Mouse (Mus musculus): ENCODE data around the gene Cfap43. TPM values are rescaled to one million over a fixed set of nuclear protein-coding genes. Genes with fewer than 3 reads are reported as not detected.
A peak's percentile ranks its signal among the peaks of the same experiment; 100 is the strongest.
"Not testable (repeated sequence)": the region's sequence is repeated elsewhere in the genome, so short reads cannot be mapped to it uniquely, and the experiment has no call there.

Gene Cfap43
- polyA plus RNA-seq, 1 experiment from 2014 or later: 0.15 TPM

- WGBS: 77% methylated on average over 3 of the region's 3 CpGs
- not testable (repeated sequence) for H3K4me3 ChIP-seq
Measured at GRCm38 (mm10) chr19:47852131-47852530, 67.0 kb downstream of the Cfap43 start.

GRCm38 (mm10) chr19:47849735-47850134 lies 69.4 kb downstream of the Cfap43 start:
- Histone ChIP-seq H3K9me3 (no peaks in the 10 kb centered on the region), H3K9ac (no peak overlapping the region), H3K27me3 (replicated peaks) (no peaks in the 10 kb centered on the region), H3K27ac (replicated peaks) (no peak overlapping the region), H3K4me1 (peaks cover 11% of the 10 kb centered on the region), H3K4me2 (no peak overlapping the region), H3K4me3 (no peak overlapping the region), H3K36me3 (no peaks in the 10 kb centered on the region)
- no peak for ATAC-seq (ENCODE audit: extremely low read depth, insufficient number of reproducible peaks, low FRiP score, low TSS enrichment)
- 84% methylated on average over 3 of the region's 3 CpGs for WGBS

More at GRCm38 (mm10) chr19:47852131-47852530, 67.0 kb downstream of the Cfap43 start:
- H3K4me1 ChIP-seq: peaks cover 19% of the 10 kb centered on the region
- not testable (repeated sequence) for H3K36me3 ChIP-seq; H3K27ac ChIP-seq (replicated peaks); H3K9me3 ChIP-seq; H3K9ac ChIP-seq; H3K4me2 ChIP-seq; H3K27me3 ChIP-seq (replicated peaks); ATAC-seq (ENCODE audit: extremely low read depth, insufficient number of reproducible peaks, low FRiP score, low TSS enrichment)

GRCm38 (mm10) chr19:47841234-47841633 lies 77.9 kb downstream of the Cfap43 start:
- not testable (repeated sequence) for ATAC-seq (ENCODE audit: extremely low read depth, insufficient number of reproducible peaks, low FRiP score, low TSS enrichment); H3K4me3 ChIP-seq; H3K4me2 ChIP-seq; H3K9ac ChIP-seq; H3K36me3 ChIP-seq; H3K9me3 ChIP-seq; H3K27ac ChIP-seq (replicated peaks); H3K4me1 ChIP-seq
- 67% methylated on average over 15 of the region's 15 CpGs for WGBS
- peaks cover 26% of the 10 kb centered on the region for H3K27me3 ChIP-seq (replicated peaks)

- WGBS: 2% methylated on average over 6 of the region's 6 CpGs
- H3K4me3 ChIP-seq: peak overlapping the region; percentile 62
- no peak for ATAC-seq (ENCODE audit: extremely low read depth, insufficient number of reproducible peaks, low FRiP score, low TSS enrichment)
- peaks cover 4% of the 10 kb centered on the region for H3K4me1 ChIP-seq
- no peak overlapping the region for H3K27ac ChIP-seq (replicated peaks)
- peaks cover 36% of the 10 kb centered on the region for H3K27me3 ChIP-seq (replicated peaks)
- H3K36me3 ChIP-seq: no peaks in the 10 kb centered on the region
- H3K9ac ChIP-seq: peak overlapping the region; percentile 71
- no peaks in the 10 kb centered on the region for H3K9me3 ChIP-seq
- peak overlapping the region; percentile 94 for H3K4me2 ChIP-seq
Measured at GRCm38 (mm10) chr19:47837527-47837901, 81.6 kb downstream of the Cfap43 start.

- Histone ChIP-seq H3K4me3 (peak overlapping the region; percentile 62), H3K9me3 (no peaks in the 10 kb centered on the region), H3K36me3 (no peaks in the 10 kb centered on the region), H3K27me3 (replicated peaks) (peaks cover 36% of the 10 kb centered on the region), H3K9ac (peak overlapping the region; percentile 71), H3K27ac (replicated peaks) (no peak overlapping the region), H3K4me2 (peak overlapping the region; percentile 94), H3K4me1 (peaks cover 4% of the 10 kb centered on the region)
- 4% methylated on average over 49 of the region's 49 CpGs for WGBS
- no peak for ATAC-seq (ENCODE audit: extremely low read depth, insufficient number of reproducible peaks, low FRiP score, low TSS enrichment)
Measured at GRCm38 (mm10) chr19:47836701-47837526, 82.2 kb downstream of the Cfap43 start.

- ATAC-seq (ENCODE audit: extremely low read depth, insufficient number of reproducible peaks, low FRiP score, low TSS enrichment): no peak
- H3K36me3 ChIP-seq: no peaks in the 10 kb centered on the region
- H3K27ac ChIP-seq (replicated peaks): no peak overlapping the region
- WGBS: 81% methylated on average over 7 of the region's 7 CpGs
- H3K9ac ChIP-seq: no peak overlapping the region
- H3K9me3 ChIP-seq: no peaks in the 10 kb centered on the region
- H3K4me2 ChIP-seq: no peak overlapping the region
- H3K4me1 ChIP-seq: peaks cover 4% of the 10 kb centered on the region
- peaks cover 36% of the 10 kb centered on the region for H3K27me3 ChIP-seq (replicated peaks)
- H3K4me3 ChIP-seq: no peak overlapping the region
Measured at GRCm38 (mm10) chr19:47835776-47836175, 83.3 kb downstream of the Cfap43 start.

DNA sequence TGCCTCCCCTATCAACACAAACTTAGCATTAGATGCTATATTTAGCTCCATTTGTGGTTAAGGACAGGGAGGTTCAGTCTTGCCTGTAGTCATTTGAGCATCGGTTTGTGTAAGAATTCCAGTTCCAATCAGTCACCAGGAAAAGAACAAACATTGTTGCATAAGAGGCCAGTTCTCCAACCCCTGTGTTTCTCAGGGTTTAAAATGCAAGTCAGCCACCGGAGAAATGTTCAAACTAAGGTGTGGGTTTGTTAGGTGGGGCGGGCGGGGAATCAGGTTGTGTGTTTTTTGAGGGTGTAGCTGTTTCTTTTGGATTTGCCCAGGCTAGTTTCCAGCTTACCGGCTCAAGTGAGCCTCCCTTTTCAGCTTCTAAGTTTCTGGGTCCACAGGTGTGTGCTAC lies 84.5 kb downstream of the Cfap43 start:
- WGBS: 81% methylated on average over 5 of the region's 5 CpGs
- H3K4me3 ChIP-seq: no peak overlapping the region
- ATAC-seq (ENCODE audit: extremely low read depth, insufficient number of reproducible peaks, low FRiP score, low TSS enrichment): no peak
- no peak overlapping the region for H3K9ac ChIP-seq
- H3K9me3 ChIP-seq: no peaks in the 10 kb centered on the region
- H3K27me3 ChIP-seq (replicated peaks): peaks cover 33% of the 10 kb centered on the region
- H3K36me3 ChIP-seq: no peaks in the 10 kb centered on the region
- H3K4me2 ChIP-seq: no peak overlapping the region
- H3K4me1 ChIP-seq: peaks cover 4% of the 10 kb centered on the region
- H3K27ac ChIP-seq (replicated peaks): no peak overlapping the region

DNA sequence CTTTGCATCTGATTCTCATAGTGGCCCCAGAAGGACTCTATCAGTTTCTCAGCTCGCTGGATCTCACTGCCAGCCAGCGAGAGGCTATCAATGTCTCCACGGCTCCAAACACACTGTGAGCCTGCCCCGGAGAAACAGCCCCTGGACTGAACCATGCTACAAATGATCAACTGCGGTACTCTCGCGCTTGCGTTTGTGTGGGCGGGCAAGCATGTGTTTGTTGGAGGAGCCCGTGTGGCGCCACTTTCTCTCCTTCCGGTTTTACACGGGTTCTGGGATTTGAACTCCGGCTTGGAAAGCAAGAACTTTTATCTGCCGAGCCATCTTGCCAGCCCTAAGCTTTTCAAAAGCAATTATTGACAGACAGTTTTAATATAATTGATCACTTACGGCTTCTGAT lies 86.8 kb downstream of the Cfap43 start:
- 69% methylated on average over 16 of the region's 16 CpGs for WGBS
- H3K36me3 ChIP-seq: no peaks in the 10 kb centered on the region

GRCm38 (mm10) chr19:47831111-47831510 lies 88.0 kb downstream of the Cfap43 start:
- H3K9me3 ChIP-seq: no peaks in the 10 kb centered on the region
- H3K27me3 ChIP-seq (replicated peaks): peaks cover 8% of the 10 kb centered on the region
- H3K4me1 ChIP-seq: no peaks in the 10 kb centered on the region
- H3K4me2 ChIP-seq: no peak overlapping the region
- no peaks in the 10 kb centered on the region for H3K36me3 ChIP-seq
- H3K4me3 ChIP-seq: no peak overlapping the region
- no peak overlapping the region for H3K9ac ChIP-seq
- ATAC-seq (ENCODE audit: extremely low read depth, insufficient number of reproducible peaks, low FRiP score, low TSS enrichment): no peak
- H3K27ac ChIP-seq (replicated peaks): no peak overlapping the region
- 92% methylated on average over 8 of the region's 8 CpGs for WGBS

More for the DNA sequence above, 86.8 kb downstream of the Cfap43 start:
- no peak overlapping the region for H3K9ac ChIP-seq
- H3K27ac ChIP-seq (replicated peaks): no peak overlapping the region
- no peak for ATAC-seq (ENCODE audit: extremely low read depth, insufficient number of reproducible peaks, low FRiP score, low TSS enrichment)
- H3K9me3 ChIP-seq: no peaks in the 10 kb centered on the region
- no peak overlapping the region for H3K4me2 ChIP-seq
- peaks cover under 1% of the 10 kb centered on the region; the same call in 1 of the 2 replicates for H3K4me1 ChIP-seq
- H3K4me3 ChIP-seq: no peak overlapping the region
- peaks cover 20% of the 10 kb centered on the region for H3K27me3 ChIP-seq (replicated peaks)

GRCm38 (mm10) chr19:47829913-47830450 lies 89.1 kb downstream of the Cfap43 start:
- H3K9me3 ChIP-seq: no peaks in the 10 kb centered on the region

DNA sequence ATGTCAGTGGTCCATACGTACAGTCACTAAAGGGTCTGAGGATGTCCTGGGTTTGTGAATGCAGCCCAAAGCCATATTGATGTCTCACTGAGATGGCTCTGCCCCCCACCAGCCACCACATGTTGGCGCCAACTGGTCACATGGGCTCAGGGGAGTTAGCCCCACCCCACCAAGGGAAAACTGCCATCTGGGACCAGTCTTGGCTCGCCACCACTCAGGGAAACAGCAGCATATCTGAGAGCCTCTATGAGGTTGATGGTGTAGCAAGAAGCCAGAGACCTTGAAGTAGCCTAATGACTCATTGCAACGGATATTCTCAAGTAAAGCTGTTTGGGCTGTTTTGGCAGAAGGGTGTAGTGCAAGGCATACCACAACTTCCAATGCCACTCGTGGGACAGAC lies 95.1 kb downstream of the Cfap43 start:
- Histone ChIP-seq H3K4me1 (peaks cover 3% of the 10 kb centered on the region; the same call in 1 of the 2 replicates), H3K27ac (replicated peaks) (no peak overlapping the region), H3K9me3 (no peaks in the 10 kb centered on the region), H3K4me2 (no peak overlapping the region), H3K27me3 (replicated peaks) (peaks cover 16% of the 10 kb centered on the region), H3K36me3 (no peaks in the 10 kb centered on the region), H3K9ac (no peak overlapping the region), H3K4me3 (no peak overlapping the region)
- 69% methylated on average over 5 of the region's 5 CpGs for WGBS
- no peak for ATAC-seq (ENCODE audit: extremely low read depth, insufficient number of reproducible peaks, low FRiP score, low TSS enrichment)

More at GRCm38 (mm10) chr19:47829913-47830450, 89.1 kb downstream of the Cfap43 start:
- no peak overlapping the region for H3K4me3 ChIP-seq
- no peaks in the 10 kb centered on the region for H3K4me1 ChIP-seq
- 81% methylated on average over 14 of the region's 14 CpGs for WGBS
- H3K4me2 ChIP-seq: no peak overlapping the region
- H3K9ac ChIP-seq: no peak overlapping the region
- no peaks in the 10 kb centered on the region for H3K27me3 ChIP-seq (replicated peaks)
- no peak overlapping the region for H3K27ac ChIP-seq (replicated peaks)
- no peak for ATAC-seq (ENCODE audit: extremely low read depth, insufficient number of reproducible peaks, low FRiP score, low TSS enrichment)
- H3K36me3 ChIP-seq: no peaks in the 10 kb centered on the region

Data from heart, embryonic 13.5 days (tissue).